Mouse (Mus musculus) myocyte (in vitro differentiated cells): ENCODE measurements around the gene Fbxo17. TPM values are rescaled to one million over a fixed set of nuclear protein-coding genes. Genes with fewer than 3 reads are reported as not detected.

ENCODE experiments used
- H3K27me3 ChIP-seq: one replicate; pipeline ENCODE4 v1.6.1; 2011; ENCODE audit not compliant: control insufficient read depth, insufficient read depth, insufficient read length
- H3K36me3 ChIP-seq: one replicate; pipeline ENCODE4 v1.6.1; 2011; ENCODE audit not compliant: control insufficient read depth, insufficient read depth
- H3K4me2 ChIP-seq: one replicate; pipeline ENCODE4 v1.6.1; 2011; ENCODE audit warnings: low read depth, control low read depth
- H3K4me3 ChIP-seq: one replicate; pipeline ENCODE4 v1.5.1; 2011; ENCODE audit warnings: mild to moderate bottlenecking, control low read depth, moderate library complexity
- H3K79me2 ChIP-seq: one replicate; pipeline ENCODE4 v1.6.1; 2011; ENCODE audit not compliant: control insufficient read depth, insufficient read depth
- H3ac ChIP-seq: one replicate; pipeline ENCODE4 v1.6.1; 2011; ENCODE audit not compliant: control insufficient read depth, insufficient read length
- CEBPB ChIP-seq: IDR thresholded peaks from 2 replicates; pipeline ENCODE4 v1.6.1; 2011; ENCODE audit warnings: mild to moderate bottlenecking, moderate library complexity; ENCODE audit not compliant: poor library complexity, insufficient read depth, severe bottlenecking
- E2F4 ChIP-seq: IDR thresholded peaks from one replicate; pipeline ENCODE4 v1.6.1; 2011; ENCODE audit warnings: mild to moderate bottlenecking, control low read depth, moderate library complexity; ENCODE audit not compliant: insufficient read depth
- MAX ChIP-seq: IDR thresholded peaks from one replicate; pipeline ENCODE4 v1.6.1; 2011; ENCODE audit warnings: low read depth, mild to moderate bottlenecking, control low read depth
- MYOD1 ChIP-seq, 3 experiments: IDR thresholded peaks; one replicate each; pipeline ENCODE4 v1.6.1; 2011; ENCODE audit warnings: control low read depth in 2 of 3, low read depth in 2 of 3, mild to moderate bottlenecking in 2 of 3, moderate library complexity in 1 of 3; ENCODE audit not compliant: insufficient read length in 2 of 3, control insufficient read depth in 1 of 3
- MYOG ChIP-seq, 3 experiments: IDR thresholded peaks; one replicate each; pipeline ENCODE4 v1.6.1; 2011; ENCODE audit warnings: control low read depth in 2 of 3, low read depth in 2 of 3, mild to moderate bottlenecking in 2 of 3; ENCODE audit not compliant: insufficient read length in 2 of 3, control insufficient read depth in 1 of 3, insufficient read depth in 1 of 3
- POLR2A ChIP-seq: IDR thresholded peaks from one replicate; pipeline ENCODE4 v1.6.1; 2011; ENCODE audit warnings: low read depth, mild to moderate bottlenecking, control low read depth, moderate library complexity; ENCODE audit not compliant: insufficient read length
- POLR2AphosphoS2 ChIP-seq: IDR thresholded peaks from one replicate; pipeline ENCODE4 v1.6.1; 2011; ENCODE audit warnings: low read depth, control low read depth; ENCODE audit not compliant: insufficient read length
- REST ChIP-seq: IDR thresholded peaks from one replicate; pipeline ENCODE4 v1.6.1; 2011; ENCODE audit warnings: mild to moderate bottlenecking, control low read depth, moderate library complexity; ENCODE audit not compliant: insufficient read depth, insufficient read length
- SRF ChIP-seq: IDR thresholded peaks from one replicate; pipeline ENCODE4 v1.6.1; 2011; ENCODE audit warnings: low read depth; ENCODE audit not compliant: control insufficient read depth, insufficient read length
- TCF12 ChIP-seq: IDR thresholded peaks from one replicate; pipeline ENCODE4 v1.6.1; 2011; ENCODE audit warnings: mild to moderate bottlenecking, control low read depth; ENCODE audit not compliant: poor library complexity, insufficient read depth, severe bottlenecking
- TCF3 ChIP-seq: IDR thresholded peaks from one replicate; pipeline ENCODE4 v1.6.1; 2011; ENCODE audit warnings: low read depth, control low read depth; ENCODE audit not compliant: insufficient read length
- USF1 ChIP-seq: IDR thresholded peaks from one replicate; pipeline ENCODE4 v1.6.1; 2011; ENCODE audit warnings: low read depth, mild to moderate bottlenecking, control low read depth, moderate library complexity
- polyA plus RNA-seq: library from polyadenylated mRNA; unstranded; fragments of >200 nt; fragmentation: generic; extraction: Trizol; gene quantifications from one replicate; pipeline ENCODE4 v1.2.1, GENCODE M21; 2012; ENCODE audit warnings: missing spikeins

Fbxo17 gene
- polyA plus RNA-seq, 1 experiment: 33.1 TPM

DNA sequence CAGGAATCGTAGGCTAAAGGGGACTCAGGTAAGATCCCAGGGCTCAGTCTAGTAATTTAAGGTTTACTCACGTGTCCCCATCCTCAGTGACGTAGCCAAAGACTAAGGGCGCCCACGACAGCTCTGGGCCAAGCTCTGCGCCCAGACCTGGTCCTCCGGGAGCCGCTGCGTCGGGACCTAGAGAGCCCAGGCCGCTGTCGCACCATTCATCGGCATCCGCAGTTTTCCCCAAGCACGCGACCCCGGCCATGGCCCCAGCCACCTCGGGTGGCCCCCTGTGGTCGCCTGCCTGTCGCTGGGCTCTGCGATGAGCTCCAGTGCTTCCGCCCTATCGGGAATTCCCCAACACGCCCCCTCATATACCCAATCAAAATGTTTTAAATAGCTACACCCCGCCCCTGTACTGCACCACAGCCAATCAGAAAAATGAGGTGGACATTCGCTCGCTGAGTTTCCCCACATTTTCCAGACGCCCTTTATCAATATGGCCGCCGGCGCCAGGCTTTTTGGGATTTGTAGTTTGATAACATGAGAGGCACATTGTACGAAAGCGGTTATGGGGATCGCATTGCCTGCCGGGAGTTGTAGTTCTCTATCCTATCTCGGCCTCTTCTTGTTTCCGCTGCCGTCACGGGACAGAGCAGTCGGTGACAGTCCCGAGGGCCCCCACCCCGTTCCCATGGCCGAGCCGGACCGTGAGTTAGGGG is 49.7 kb downstream of the Fbxo17 start, which contains the start of gene Sirt2:
Gene Sirt2, plus strand, starts transcription at position 563 of the 707 bp plus-strand sequence.
- peak within 1 kb of the TSS; percentile 65 for H3K4me3 ChIP-seq
- peaks cover under 1% of the 10 kb centered on the region for H3K36me3 ChIP-seq
- H3K27me3 ChIP-seq: no peaks in the 10 kb centered on the region
- peak within 1 kb of the TSS; percentile 43 for H3ac ChIP-seq
- peak; percentile 73 for TF ChIP-seq USF1
- TF ChIP-seq MYOG (IDR thresholded peaks at IDR 0.05; ENCODE audit: control insufficient read depth in 1 of 3, insufficient read depth in 1 of 3, insufficient read length in 2 of 3, low read depth in 2 of 3): no peak
- no peak for TF ChIP-seq POLR2AphosphoS2
- no peak for TF ChIP-seq E2F4
- peak; percentile 53 for TF ChIP-seq POLR2A
- TF ChIP-seq CEBPB: no peak
- no peak for TF ChIP-seq TCF3
- no peak for TF ChIP-seq REST
- no peak for TF ChIP-seq TCF12
- no peak for TF ChIP-seq SRF
- no peak for TF ChIP-seq MYOD1 (IDR thresholded peaks at IDR 0.05; ENCODE audit: control insufficient read depth in 1 of 3, insufficient read length in 2 of 3, low read depth in 2 of 3)
- TF ChIP-seq MAX: no peak
- peak within 1 kb of the TSS; percentile 98 for H3K4me2 ChIP-seq
- H3K79me2 ChIP-seq: peaks cover 21% of the 10 kb centered on the region

DNA sequence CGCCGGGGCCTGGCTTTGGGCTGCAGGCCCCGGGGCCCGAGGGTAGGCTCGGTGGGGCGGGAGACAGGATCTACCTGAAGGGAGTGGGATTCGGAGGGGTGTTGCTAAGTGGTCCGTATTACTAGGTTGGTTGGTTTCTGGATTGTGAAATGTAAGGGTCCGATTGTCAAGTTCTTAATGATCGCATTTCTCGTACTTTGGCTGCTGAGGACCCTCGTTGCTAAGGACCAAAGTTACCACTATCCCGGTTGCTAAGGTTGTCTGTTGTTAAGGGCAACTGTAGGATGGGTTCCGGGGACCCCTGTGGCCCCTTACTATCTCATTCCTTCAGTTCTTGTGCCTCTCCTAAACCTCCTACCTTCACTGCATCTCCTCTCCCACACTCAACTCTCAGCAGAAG is 50.3 kb downstream of the Fbxo17 start:
- Histone ChIP-seq H3K79me2 (peaks cover 21% of the 10 kb centered on the region), H3K4me2 (peak overlapping the region; percentile 93)
- no peak for TF ChIP-seq MYOG (IDR thresholded peaks at IDR 0.05; ENCODE audit: control insufficient read depth in 1 of 3, insufficient read depth in 1 of 3, insufficient read length in 2 of 3, low read depth in 2 of 3)
- no peak for TF ChIP-seq POLR2AphosphoS2
- TF ChIP-seq POLR2A: no peak
- no peak for TF ChIP-seq TCF3
- no peak for TF ChIP-seq SRF
- no peak for TF ChIP-seq MAX
- no peak for TF ChIP-seq CEBPB
- TF ChIP-seq REST: no peak
- no peak for TF ChIP-seq E2F4

DNA sequence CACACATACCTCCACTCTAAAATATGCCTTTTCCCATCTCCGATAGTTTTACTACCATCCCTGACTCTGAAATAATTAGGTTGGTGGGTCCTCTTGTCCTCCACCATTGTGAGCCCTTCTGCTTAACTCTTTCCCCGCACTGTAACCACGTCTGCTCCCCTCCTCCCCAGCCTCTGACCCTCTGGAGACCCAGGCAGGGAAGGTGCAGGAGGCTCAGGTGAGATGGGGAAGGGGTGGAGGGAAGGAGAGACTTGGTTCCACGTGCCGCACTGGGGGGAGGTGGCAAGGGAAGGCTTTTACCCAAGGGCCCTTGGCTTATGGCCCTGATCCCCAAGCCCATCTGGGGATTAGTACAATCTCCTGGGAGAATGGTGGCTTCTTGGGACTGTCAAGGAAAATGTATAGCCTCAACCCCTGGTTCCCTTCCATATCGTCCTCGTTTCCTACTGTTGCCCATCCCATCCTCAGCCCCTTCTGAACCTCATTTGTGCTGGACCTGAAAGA is 50.9 kb downstream of the Fbxo17 start, which contains the start of gene Nfkbib:
Gene Nfkbib, minus strand, starts transcription at position 51 of the 504 bp plus-strand sequence.
- no peaks in the 10 kb centered on the region for H3K36me3 ChIP-seq
- H3K4me3 ChIP-seq: peak within 1 kb of the TSS; percentile 65
- H3K79me2 ChIP-seq: peaks cover 21% of the 10 kb centered on the region
- peak within 1 kb of the TSS; percentile 93 for H3K4me2 ChIP-seq
- no peak for TF ChIP-seq MAX
- no peak for TF ChIP-seq CEBPB
- TF ChIP-seq POLR2A: no peak
- TF ChIP-seq USF1: no peak
- no peak for TF ChIP-seq REST
- TF ChIP-seq TCF12: no peak
- no peak for TF ChIP-seq POLR2AphosphoS2
- TF ChIP-seq TCF3: no peak
- TF ChIP-seq E2F4: no peak
- TF ChIP-seq SRF: no peak
- no peak for TF ChIP-seq MYOD1 (IDR thresholded peaks at IDR 0.05; ENCODE audit: control insufficient read depth in 1 of 3, insufficient read length in 2 of 3, low read depth in 2 of 3)
- TF ChIP-seq MYOG (IDR thresholded peaks at IDR 0.05; ENCODE audit: control insufficient read depth in 1 of 3, insufficient read depth in 1 of 3, insufficient read length in 2 of 3, low read depth in 2 of 3): no peak
- peak within 1 kb of the TSS; percentile 43 for H3ac ChIP-seq
- no peaks in the 10 kb centered on the region for H3K27me3 ChIP-seq

More for the DNA sequence above, 50.3 kb downstream of the Fbxo17 start:
- H3ac ChIP-seq: peak overlapping the region; percentile 43
- peak overlapping the region; percentile 65 for H3K4me3 ChIP-seq
- no peaks in the 10 kb centered on the region for H3K36me3 ChIP-seq
- no peaks in the 10 kb centered on the region for H3K27me3 ChIP-seq

DNA sequence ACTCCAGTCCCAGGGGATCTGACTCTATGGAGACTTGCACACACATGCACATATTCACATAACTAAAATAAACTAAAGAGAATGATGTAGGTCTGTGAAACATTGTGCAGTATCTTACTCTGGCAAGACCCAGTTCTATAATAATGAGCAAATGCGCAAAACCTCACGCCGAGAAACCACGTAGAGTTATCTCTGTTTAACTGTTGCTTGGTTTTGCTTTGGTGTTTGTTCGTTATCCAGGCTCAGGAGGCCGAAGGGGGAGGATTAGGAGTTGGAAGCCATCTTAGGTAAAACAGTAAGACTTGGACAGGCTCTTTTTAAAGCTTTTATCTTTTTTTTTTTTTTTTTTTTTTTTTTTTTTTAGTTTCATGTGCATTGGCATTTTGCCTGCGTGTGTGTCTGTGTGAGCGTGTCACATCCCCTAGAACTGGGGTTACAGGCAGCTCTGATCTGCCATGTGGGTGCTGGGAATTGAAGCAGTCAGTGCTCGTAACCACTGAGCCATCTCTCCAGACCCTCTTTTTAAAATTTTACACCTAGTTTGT is 52.9 kb downstream of the Fbxo17 start:
- TF ChIP-seq REST: no peak
- no peak for TF ChIP-seq MYOD1 (IDR thresholded peaks at IDR 0.05; ENCODE audit: control insufficient read depth in 1 of 3, insufficient read length in 2 of 3, low read depth in 2 of 3)
- TF ChIP-seq CEBPB: no peak
- no peak for TF ChIP-seq MYOG (IDR thresholded peaks at IDR 0.05; ENCODE audit: control insufficient read depth in 1 of 3, insufficient read depth in 1 of 3, insufficient read length in 2 of 3, low read depth in 2 of 3)
- no peak for TF ChIP-seq USF1
- no peak overlapping the region for H3K4me3 ChIP-seq
- no peaks in the 10 kb centered on the region for H3K27me3 ChIP-seq
- no peak overlapping the region for H3K4me2 ChIP-seq
- peaks cover 21% of the 10 kb centered on the region for H3K79me2 ChIP-seq
- H3K36me3 ChIP-seq: no peaks in the 10 kb centered on the region
- no peak overlapping the region for H3ac ChIP-seq

DNA sequence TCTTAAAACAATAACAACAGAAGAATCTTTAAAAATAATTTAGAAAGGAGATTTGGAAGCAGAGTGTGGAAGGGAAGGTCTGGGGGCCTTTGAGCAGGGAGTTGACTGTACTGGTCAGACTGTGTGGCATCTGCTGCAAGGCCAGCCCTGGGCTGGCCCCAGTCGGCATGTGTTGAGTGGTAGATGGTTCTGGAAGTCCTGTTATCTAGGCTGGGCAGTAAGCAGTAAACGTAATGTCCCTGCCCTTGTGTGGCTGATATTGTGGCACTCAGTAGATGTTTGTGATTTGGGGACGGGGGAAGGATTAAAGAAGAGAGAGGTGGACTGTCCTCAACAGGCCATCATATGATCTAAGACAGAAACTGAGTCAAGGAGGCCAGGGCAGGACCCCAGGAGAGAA is 53.7 kb downstream of the Fbxo17 start:
- Histone ChIP-seq H3K4me2 (no peak overlapping the region), H3K79me2 (peaks cover 21% of the 10 kb centered on the region), H3K27me3 (no peaks in the 10 kb centered on the region), H3K4me3 (no peak overlapping the region), H3K36me3 (no peaks in the 10 kb centered on the region), H3ac (no peak overlapping the region)
- no peak for TF ChIP-seq TCF12
- TF ChIP-seq USF1: no peak
- TF ChIP-seq CEBPB: no peak
- no peak for TF ChIP-seq MAX
- no peak for TF ChIP-seq MYOG (IDR thresholded peaks at IDR 0.05; ENCODE audit: control insufficient read depth in 1 of 3, insufficient read depth in 1 of 3, insufficient read length in 2 of 3, low read depth in 2 of 3)
- TF ChIP-seq SRF: no peak
- no peak for TF ChIP-seq POLR2AphosphoS2
- no peak for TF ChIP-seq REST
- no peak for TF ChIP-seq E2F4
- TF ChIP-seq POLR2A: no peak
- TF ChIP-seq TCF3: no peak
- TF ChIP-seq MYOD1 (IDR thresholded peaks at IDR 0.05; ENCODE audit: control insufficient read depth in 1 of 3, insufficient read length in 2 of 3, low read depth in 2 of 3): no peak
